Mouse (Mus musculus) left cerebral cortex, adult 2 months (tissue): ENCODE measurements around the gene Gtf3c6. TPM values are rescaled to one million over a fixed set of nuclear protein-coding genes. Genes with fewer than 3 reads are reported as not detected.

Source experiments
- DNase-seq, 2 experiments: peaks; one replicate each; pipeline ENCODE4 v3.0.0; 2021 to 2022; ENCODE audit warnings: low spot score in 2 of 2, mixed read lengths in 1 of 2; ENCODE audit errors: extremely low spot score in 1 of 2
- H3K27ac ChIP-seq: fragments of 200-600 bp; 2 replicates; pipeline ENCODE4 v1.8.1; 2022
- H3K4me3 ChIP-seq: fragments of 200-600 bp; 2 replicates; pipeline ENCODE4 v1.8.1; 2022
- CTCF ChIP-seq: fragments of 200-600 bp; IDR thresholded peaks from 2 replicates; pipeline ENCODE4 v1.8.1; 2022; ENCODE audit warnings: antibody characterized with exemption, mild to moderate bottlenecking, moderate library complexity
- intact Hi-C: fragments of 180-260 bp; cut with DNase I; formaldehyde crosslinking; loops from one replicate; pipeline ENCODE4 v1.15.1; 2025
- total RNA-seq, 2 experiments: library from RNA; stranded (reverse); gene quantifications; 2 replicates each; pipeline ENCODE4 v1.2.3; 2021

Gtf3c6 gene
- total RNA-seq, 2 experiments from 2014 or later, result 21.0 to 30.7 TPM

- H3K4me3 ChIP-seq, result peak overlapping the region; percentile 75
- no peak for TF ChIP-seq CTCF
- peak in 1 of 2 experiments; percentile 40 for DNase-seq
- intact Hi-C loops, result loop anchor here (1.0 kb wide), 1 partner anchor 9 kb away; the partner anchor contains the start of gene Rpf2
- H3K27ac ChIP-seq, result peak overlapping the region; percentile 83
These were observed 1.2 kb downstream of the Gtf3c6 start for GRCm38 (mm10) chr10:40256716-40257115.

DNA sequence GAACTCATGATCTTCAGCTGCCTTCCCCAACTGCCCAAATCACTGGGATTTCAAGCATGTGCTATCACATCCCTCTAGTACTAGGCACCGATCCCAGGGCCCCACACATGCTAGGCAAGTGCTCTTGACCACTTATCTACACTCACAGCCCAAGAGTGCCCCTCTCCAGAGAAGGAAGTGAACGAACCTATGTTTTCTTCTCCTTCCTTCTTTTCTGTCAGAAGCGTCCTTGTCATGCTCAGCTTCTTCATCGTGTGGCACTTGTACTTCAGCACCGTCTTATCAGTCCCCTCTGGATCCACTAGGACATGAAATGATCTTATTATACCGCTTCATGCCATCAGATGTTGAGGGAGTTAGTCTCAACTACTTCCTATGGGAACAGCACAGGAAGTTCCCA is 6.9 kb downstream of the Gtf3c6 start:
- intact Hi-C loops, result no loop called here
- Histone ChIP-seq H3K27ac (no peak overlapping the region), H3K4me3 (no peak overlapping the region)
- no peak for DNase-seq
- no peak for TF ChIP-seq CTCF

DNA sequence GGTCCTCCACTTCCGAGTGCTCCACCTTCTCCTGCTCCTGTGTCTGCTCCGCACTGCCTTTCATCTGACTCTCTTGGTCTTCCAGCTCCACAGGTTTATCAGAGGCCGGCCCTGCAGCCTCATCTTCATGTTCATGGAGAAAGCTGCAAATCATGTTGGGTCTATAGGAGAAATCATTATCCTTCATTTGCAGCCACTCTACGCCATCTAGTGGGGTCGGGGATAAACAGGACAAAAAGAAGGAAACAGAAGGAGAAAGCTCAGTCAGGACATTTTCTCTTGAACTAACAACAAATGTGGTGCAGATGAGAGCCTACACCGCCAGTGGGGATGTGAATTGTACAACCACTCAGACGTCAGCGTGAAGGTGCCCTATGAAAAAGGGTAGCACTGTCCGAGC is 8.3 kb downstream of the Gtf3c6 start:
- Histone ChIP-seq H3K27ac (no peak overlapping the region), H3K4me3 (no peak overlapping the region)
- DNase-seq, result no peak
- TF ChIP-seq CTCF, result peak; percentile 41
- intact Hi-C loops, result no loop called here

GRCm38 (mm10) chr10:40247166-40247716 is 10.7 kb downstream of the Gtf3c6 start:
- peak in 1 of 2 experiments; percentile 13 for DNase-seq

GRCm38 (mm10) chr10:40246374-40247165 is 11.3 kb downstream of the Gtf3c6 start, which contains the start of gene Rpf2:
Gene Rpf2 (minus strand): TSS chr10:40247036.
- intact Hi-C loops, result loop anchor here (1.0 kb wide), 3 partner anchors 11 to 288 kb away; partner anchors contain the start of gene Amd1
- Histone ChIP-seq H3K27ac (peak within 1 kb of the TSS; percentile 60), H3K4me3 (peak within 1 kb of the TSS; percentile 84)
- no peak for TF ChIP-seq CTCF
- DNase-seq, result peak; percentile 81 to 83

More at GRCm38 (mm10) chr10:40247166-40247716, 10.7 kb downstream of the Gtf3c6 start:
- Histone ChIP-seq H3K27ac (peak overlapping the region; percentile 60), H3K4me3 (peak overlapping the region; percentile 84)
- TF ChIP-seq CTCF, result no peak
- intact Hi-C loops, result loop anchor here (1.0 kb wide), 2 partner anchors 10 to 289 kb away; no protein-coding TSS in a partner anchor

GRCm38 (mm10) chr10:40237826-40238225 is 20.1 kb downstream of the Gtf3c6 start:
- Histone ChIP-seq H3K4me3 (no peak overlapping the region), H3K27ac (no peak overlapping the region)
- intact Hi-C loops, result no loop called here
- TF ChIP-seq CTCF, result no peak
- no peak for DNase-seq

DNA sequence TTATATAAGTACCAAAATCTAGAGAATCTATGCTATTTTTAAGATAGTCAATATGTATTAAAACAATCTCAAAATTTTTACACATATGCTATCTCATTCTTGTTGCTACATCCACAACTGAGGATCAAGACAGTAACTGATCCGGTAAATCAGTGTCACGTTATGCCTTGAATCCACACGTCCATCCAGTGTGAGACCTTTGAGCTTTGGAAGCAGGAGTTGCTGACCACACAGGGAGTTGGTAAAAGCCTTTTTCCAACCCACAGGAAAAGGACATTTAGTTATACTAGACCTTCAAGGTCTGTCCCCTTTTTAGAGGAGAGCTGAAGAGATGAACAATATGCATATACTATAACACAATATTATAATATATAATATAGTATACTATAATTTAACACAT is 24.7 kb downstream of the Gtf3c6 start:
- no peak overlapping the region for H3K4me3 ChIP-seq
- H3K27ac ChIP-seq, result no peak overlapping the region
- no peak for DNase-seq
- intact Hi-C loops, result no loop called here
- no peak for TF ChIP-seq CTCF

DNA sequence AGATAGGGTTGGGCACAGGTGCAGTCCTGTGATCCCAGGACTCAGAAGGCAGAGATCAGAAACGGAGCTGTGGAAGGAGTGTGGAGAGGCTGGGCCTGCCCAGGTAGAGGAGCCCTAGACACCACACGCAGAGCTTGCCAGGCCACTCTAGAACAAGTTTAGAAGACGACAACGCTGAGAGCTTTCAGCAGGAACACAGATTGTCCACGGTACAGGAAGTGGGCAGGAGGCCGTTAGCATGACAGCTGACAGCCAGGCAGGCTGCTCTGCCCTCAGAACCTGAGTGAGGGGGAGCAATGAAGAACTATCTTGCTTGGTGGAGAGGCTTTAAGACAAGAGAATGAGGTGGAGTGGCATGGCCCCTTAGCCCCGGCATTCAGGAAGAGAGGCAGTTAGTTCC is 25.5 kb downstream of the Gtf3c6 start:
- no peak for TF ChIP-seq CTCF
- intact Hi-C loops, result no loop called here
- Histone ChIP-seq H3K27ac (no peak overlapping the region), H3K4me3 (no peak overlapping the region)
- DNase-seq, result no peak

GRCm38 (mm10) chr10:40229725-40230124 is 28.2 kb downstream of the Gtf3c6 start:
- Histone ChIP-seq H3K4me3 (no peak overlapping the region), H3K27ac (no peak overlapping the region)
- DNase-seq, result no peak
- intact Hi-C loops, result no loop called here
- no peak for TF ChIP-seq CTCF

DNA sequence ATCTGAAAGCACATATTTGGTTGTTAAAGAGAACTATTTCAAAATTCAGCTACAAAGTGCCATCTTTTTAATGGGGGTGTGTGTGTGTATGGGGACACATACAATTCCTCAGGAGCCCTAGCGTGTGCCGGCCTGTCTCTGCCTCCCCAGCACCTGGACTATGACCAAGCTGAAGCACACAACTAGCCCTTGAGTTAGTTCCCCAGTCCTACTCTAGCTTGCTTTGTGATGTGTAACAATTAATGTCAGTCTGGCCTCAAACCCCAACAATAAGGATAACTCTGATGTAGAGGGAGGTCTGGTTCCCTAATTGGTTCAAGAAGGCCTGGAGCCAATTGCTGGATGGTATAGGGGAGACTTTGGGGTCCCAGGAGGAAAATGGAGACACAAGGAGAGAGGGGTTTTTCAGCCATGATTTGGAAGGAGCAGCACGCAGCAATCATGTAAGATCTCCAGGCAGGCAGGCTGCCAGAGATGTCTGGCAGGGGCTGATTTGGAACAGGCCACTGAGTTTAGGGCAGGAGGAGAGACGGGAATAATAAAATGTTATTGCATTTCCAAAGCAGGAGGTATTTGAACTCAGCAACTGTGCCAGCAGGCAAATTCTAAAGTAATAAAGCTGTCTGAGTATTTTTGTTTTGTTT is 30.1 kb downstream of the Gtf3c6 start:
- no peak for DNase-seq
- intact Hi-C loops, result no loop called here
- Histone ChIP-seq H3K27ac (no peak overlapping the region), H3K4me3 (no peak overlapping the region)
- TF ChIP-seq CTCF, result no peak

DNA sequence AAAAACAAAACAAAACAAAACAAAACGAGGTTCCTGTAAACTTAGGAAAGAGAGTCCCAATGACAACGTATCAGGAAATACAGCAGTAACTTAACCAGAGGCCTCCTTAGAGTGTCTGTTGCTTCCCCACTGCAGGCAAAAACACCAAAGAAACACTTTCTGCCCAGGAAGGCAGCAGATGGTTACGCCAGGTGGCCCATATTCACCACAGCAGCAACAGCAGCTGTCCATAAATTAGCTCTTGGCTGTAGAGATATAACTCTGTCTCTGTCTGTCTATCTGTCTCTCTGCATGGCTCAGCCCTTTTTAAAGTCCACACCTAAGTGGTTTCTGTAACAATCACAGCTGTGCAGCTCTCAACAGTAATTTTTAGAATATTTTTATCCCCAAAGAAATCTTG is 39.0 kb downstream of the Gtf3c6 start:
- intact Hi-C loops, result no loop called here
- no peak for TF ChIP-seq CTCF

More for the DNA sequence above, 39.0 kb downstream of the Gtf3c6 start:
- DNase-seq, result no peak
- Histone ChIP-seq H3K4me3 (no peak overlapping the region), H3K27ac (no peak overlapping the region)
